Mouse (Mus musculus): ENCODE results near the gene Dhx16.

Dhx16 gene

GRCm38 (mm10) chr17:35859835-35860234, 19.8 kb upstream of the Dhx16 start:
- no peak for DNase-seq (ENCODE audit: low spot score)

- no peak for DNase-seq (ENCODE audit: low spot score)
Observed at GRCm38 (mm10) chr17:35860831-35861197, 18.8 kb upstream of the Dhx16 start.

- DNase-seq (ENCODE audit: low spot score) = peak; percentile 90
Observed at GRCm38 (mm10) chr17:35861198-35861857, 18.3 kb upstream of the Dhx16 start, which contains the start of gene Nrm. Gene Nrm, plus strand, starts transcription at chr17:35861318.

GRCm38 (mm10) chr17:35864832-35865353, 14.7 kb upstream of the Dhx16 start:
- no peak for DNase-seq (ENCODE audit: low spot score)

- peak; percentile 76 for DNase-seq (ENCODE audit: low spot score)
Observed at GRCm38 (mm10) chr17:35865481-35866280, 13.9 kb upstream of the Dhx16 start, which contains the start of gene Ppp1r18. Gene Ppp1r18, plus strand, starts transcription at chr17:35865593.

GRCm38 (mm10) chr17:35866281-35866831, 13.3 kb upstream of the Dhx16 start:
- peak; percentile 73 for DNase-seq (ENCODE audit: low spot score)

- DNase-seq (ENCODE audit: low spot score) = peak; percentile 42
Observed at GRCm38 (mm10) chr17:35866911-35867890, 12.4 kb upstream of the Dhx16 start.

- DNase-seq (ENCODE audit: low spot score) = no peak
Observed at GRCm38 (mm10) chr17:35868165-35868820, 11.3 kb upstream of the Dhx16 start.

- no peak for DNase-seq (ENCODE audit: low spot score)
Observed at GRCm38 (mm10) chr17:35868961-35869345, 10.7 kb upstream of the Dhx16 start.

- peak; percentile 43 for DNase-seq (ENCODE audit: low spot score)
Observed at GRCm38 (mm10) chr17:35869346-35870067, 10.1 kb upstream of the Dhx16 start.

- DNase-seq (ENCODE audit: low spot score) = peak; percentile 39
Observed at GRCm38 (mm10) chr17:35870151-35870883, 9.3 kb upstream of the Dhx16 start.

GRCm38 (mm10) chr17:35870884-35871696, 8.5 kb upstream of the Dhx16 start:
- no peak for DNase-seq (ENCODE audit: low spot score)

- peak; percentile 89 for DNase-seq (ENCODE audit: low spot score)
Observed at GRCm38 (mm10) chr17:35873774-35874519, 5.7 kb upstream of the Dhx16 start.

- no peak for DNase-seq (ENCODE audit: low spot score)
Observed at GRCm38 (mm10) chr17:35874721-35875120, 4.9 kb upstream of the Dhx16 start.

- no peak for DNase-seq (ENCODE audit: low spot score)
Observed at GRCm38 (mm10) chr17:35882924-35883323, 3.3 kb downstream of the Dhx16 start.

- DNase-seq (ENCODE audit: low spot score) = no peak
Observed at GRCm38 (mm10) chr17:35883777-35884176, 4.2 kb downstream of the Dhx16 start.

- DNase-seq (ENCODE audit: low spot score) = no peak
Observed at GRCm38 (mm10) chr17:35887725-35888124, 8.1 kb downstream of the Dhx16 start.
